Mouse (Mus musculus) CH12.LX (cell line): Measurements from ENCODE around the gene Zswim8.

Experiments
- CTCF ChIP-seq, 2 experiments: IDR thresholded peaks in 1 of 2; conservative IDR thresholded peaks in 1 of 2; 2 replicates each; pipeline ENCODE4 v1.5.1; 2011 to 2012; ENCODE audit warnings: low read depth in 2 of 2, low read length in 2 of 2, improper control_type of control experiment in 1 of 2, inconsistent platforms in 1 of 2, mild to moderate bottlenecking in 1 of 2, moderate library complexity in 1 of 2
- EP300 ChIP-seq: IDR thresholded peaks from 2 replicates; pipeline ENCODE4 v1.6.1; 2011; ENCODE audit warnings: low read length, improper control_type of control experiment
- MAZ ChIP-seq: IDR thresholded peaks from 2 replicates; pipeline ENCODE4 v1.6.1; 2012; ENCODE audit warnings: low read depth, mild to moderate bottlenecking, inconsistent platforms, low read length, improper control_type of control experiment, moderate library complexity

- TF ChIP-seq CTCF (conservative IDR thresholded peaks at IDR 0.05 in 1 of 2, IDR thresholded peaks at IDR 0.05 in 1 of 2; ENCODE audit: low read depth in 2 of 2, low read length in 2 of 2) (no peak), EP300 (no peak), MAZ (no peak)
These were observed 60.6 kb downstream of the Zswim8 start for GRCm38 (mm10) chr14:20767936-20768335.
